Mouse (Mus musculus) midbrain, embryonic 10.5 days (tissue): ENCODE data around the gene Terf2. TPM values are rescaled to one million over a fixed set of nuclear protein-coding genes. Genes with fewer than 3 reads are reported as not detected.

Source experiments
- DNase-seq: peaks from one replicate; pipeline ENCODE4 v3.0.0-alpha.2; 2017; ENCODE audit warnings: low spot score
- H3K27ac ChIP-seq: fragments of 300-500 bp; sonication (generic); replicated peaks from 2 replicates; pipeline ENCODE4 v1.5.1; 2016; ENCODE audit warnings: mild to moderate bottlenecking
- H3K27me3 ChIP-seq: fragments of 300-500 bp; sonication (generic); 2 replicates; pipeline ENCODE4 v1.6.1; 2016; ENCODE audit warnings: low read depth, mild to moderate bottlenecking; ENCODE audit not compliant: poor library complexity, severe bottlenecking
- H3K36me3 ChIP-seq: fragments of 300-500 bp; sonication (generic); 2 replicates; pipeline ENCODE4 v1.6.1; 2016; ENCODE audit warnings: mild to moderate bottlenecking, moderate library complexity
- H3K4me1 ChIP-seq: fragments of 300-500 bp; sonication (generic); 2 replicates; pipeline ENCODE4 v1.6.1; 2016
- H3K4me3 ChIP-seq: fragments of 300-500 bp; sonication (generic); 2 replicates; pipeline ENCODE4 v1.5.1; 2016; ENCODE audit warnings: mild to moderate bottlenecking, moderate library complexity
- H3K9me3 ChIP-seq: fragments of 300-500 bp; sonication (generic); replicated peaks from 2 replicates; pipeline ENCODE4 v1.6.1; 2016; ENCODE audit warnings: mild to moderate bottlenecking
- WGBS: fragments of 180-500 bp; shearing (Covaris S2); methylation state at CpG from one replicate; pipeline ENCODE4 v1.1.7; 2016; 5-methylcytosine and 5-hydroxymethylcytosine counted together
- polyA plus RNA-seq: library from polyadenylated mRNA; unstranded; fragments of >200 nt; fragmentation: Nextera tagmentation; extraction: Ambion mirVana; gene quantifications from 2 replicates; pipeline ENCODE4 v1.2.1, GENCODE M21; 2016

Terf2 gene
- 19.1 and 19.6 TPM in 2 replicates for polyA plus RNA-seq

GRCm38 (mm10) chr8:107096366-107097036, at the start of gene Terf2:
Gene Terf2 (minus strand): TSS chr8:107096547.
- H3K27ac ChIP-seq = peak within 1 kb of the TSS; percentile 97

GRCm38 (mm10) chr8:107143501-107143900, 47.2 kb upstream of the Terf2 start:
- Histone ChIP-seq H3K9me3 (no peaks in the 10 kb centered on the region), H3K4me3 (no peak overlapping the region), H3K27me3 (no peaks in the 10 kb centered on the region), H3K4me1 (peaks cover 13% of the 10 kb centered on the region), H3K36me3 (no peaks in the 10 kb centered on the region), H3K27ac (no peak overlapping the region)
- DNase-seq = no peak
- WGBS = 72% methylated on average over 4 of the region's 4 CpGs

More at GRCm38 (mm10) chr8:107096366-107097036, at the start of gene Terf2:
- 5% methylated on average over 39 of the region's 39 CpGs for WGBS
- Histone ChIP-seq H3K27me3 (no peaks in the 10 kb centered on the region), H3K4me1 (peaks cover 18% of the 10 kb centered on the region), H3K36me3 (peaks cover 32% of the 10 kb centered on the region), H3K9me3 (no peaks in the 10 kb centered on the region), H3K4me3 (peak within 1 kb of the TSS; percentile 95)
- peak; percentile 97 for DNase-seq

GRCm38 (mm10) chr8:107142539-107142938, 46.2 kb upstream of the Terf2 start:
- DNase-seq = no peak
- H3K36me3 ChIP-seq = no peaks in the 10 kb centered on the region
- H3K4me1 ChIP-seq = peaks cover 13% of the 10 kb centered on the region
- 93% methylated on average over 4 of the region's 4 CpGs for WGBS
- no peaks in the 10 kb centered on the region for H3K9me3 ChIP-seq
- H3K27me3 ChIP-seq = no peaks in the 10 kb centered on the region
- H3K27ac ChIP-seq = no peak overlapping the region
- H3K4me3 ChIP-seq = no peak overlapping the region

- Histone ChIP-seq H3K36me3 (no peaks in the 10 kb centered on the region), H3K27ac (peak overlapping the region; percentile 64), H3K4me3 (no peak overlapping the region), H3K27me3 (no peaks in the 10 kb centered on the region), H3K4me1 (peaks cover 26% of the 10 kb centered on the region), H3K9me3 (no peaks in the 10 kb centered on the region)
- WGBS = 51% methylated on average over 13 of the region's 13 CpGs
- peak; percentile 21 for DNase-seq
Observed at GRCm38 (mm10) chr8:107139704-107140470, 43.5 kb upstream of the Terf2 start.

- no peak overlapping the region for H3K27ac ChIP-seq
- no peaks in the 10 kb centered on the region for H3K27me3 ChIP-seq
- no peak overlapping the region for H3K4me3 ChIP-seq
- 94% methylated on average over 5 of the region's 5 CpGs for WGBS
- H3K36me3 ChIP-seq = no peaks in the 10 kb centered on the region
- H3K4me1 ChIP-seq = peaks cover 31% of the 10 kb centered on the region
- H3K9me3 ChIP-seq = no peaks in the 10 kb centered on the region
- DNase-seq = no peak
Observed at GRCm38 (mm10) chr8:107138338-107138737, 42.0 kb upstream of the Terf2 start.

GRCm38 (mm10) chr8:107137591-107137990, 41.2 kb upstream of the Terf2 start:
- Histone ChIP-seq H3K4me1 (peaks cover 34% of the 10 kb centered on the region), H3K4me3 (no peak overlapping the region), H3K9me3 (no peaks in the 10 kb centered on the region), H3K36me3 (no peaks in the 10 kb centered on the region), H3K27me3 (no peaks in the 10 kb centered on the region), H3K27ac (no peak overlapping the region)
- 90% methylated on average over 6 of the region's 6 CpGs for WGBS
- no peak for DNase-seq

GRCm38 (mm10) chr8:107136003-107136612, 39.8 kb upstream of the Terf2 start:
- H3K27me3 ChIP-seq = no peaks in the 10 kb centered on the region
- H3K4me1 ChIP-seq = peaks cover 34% of the 10 kb centered on the region
- H3K9me3 ChIP-seq = no peaks in the 10 kb centered on the region
- 35% methylated on average over 8 of the region's 8 CpGs for WGBS
- no peaks in the 10 kb centered on the region for H3K36me3 ChIP-seq
- H3K27ac ChIP-seq = peak overlapping the region; percentile 80
- DNase-seq = peak; percentile 23
- no peak overlapping the region for H3K4me3 ChIP-seq

- Histone ChIP-seq H3K36me3 (no peaks in the 10 kb centered on the region), H3K4me3 (no peak overlapping the region), H3K9me3 (no peaks in the 10 kb centered on the region), H3K27me3 (no peaks in the 10 kb centered on the region), H3K27ac (peak overlapping the region; percentile 10; the same call in 1 of the 2 replicates), H3K4me1 (peaks cover 34% of the 10 kb centered on the region)
- WGBS = 71% methylated on average over 6 of the region's 6 CpGs
- no peak for DNase-seq
Observed at GRCm38 (mm10) chr8:107133881-107134280, 37.5 kb upstream of the Terf2 start.

GRCm38 (mm10) chr8:107132581-107133491, 36.5 kb upstream of the Terf2 start:
- H3K27me3 ChIP-seq = no peaks in the 10 kb centered on the region
- WGBS = 86% methylated on average over 24 of the region's 24 CpGs
- H3K4me3 ChIP-seq = no peak overlapping the region
- H3K36me3 ChIP-seq = no peaks in the 10 kb centered on the region
- H3K27ac ChIP-seq = no peak overlapping the region
- H3K9me3 ChIP-seq = no peaks in the 10 kb centered on the region
- DNase-seq = no peak
- H3K4me1 ChIP-seq = peaks cover 37% of the 10 kb centered on the region

- Histone ChIP-seq H3K27ac (no peak overlapping the region), H3K27me3 (no peaks in the 10 kb centered on the region), H3K4me1 (peaks cover 25% of the 10 kb centered on the region), H3K36me3 (no peaks in the 10 kb centered on the region), H3K9me3 (no peaks in the 10 kb centered on the region), H3K4me3 (no peak overlapping the region)
- WGBS = 75% methylated on average over 6 of the region's 6 CpGs
- no peak for DNase-seq
Observed at GRCm38 (mm10) chr8:107130028-107130427, 33.7 kb upstream of the Terf2 start.

- Histone ChIP-seq H3K4me3 (no peak overlapping the region), H3K9me3 (no peaks in the 10 kb centered on the region), H3K36me3 (no peaks in the 10 kb centered on the region), H3K27me3 (no peaks in the 10 kb centered on the region), H3K4me1 (peaks cover 28% of the 10 kb centered on the region), H3K27ac (no peak overlapping the region; the same call in 1 of the 2 replicates)
- DNase-seq = no peak
- WGBS = 62% methylated on average over 8 of the region's 8 CpGs
Observed at GRCm38 (mm10) chr8:107129171-107130025, 33.1 kb upstream of the Terf2 start.
